17 mouse cellular contexts compared by ENCODE assay signal in genomic region chr19:19848152-19848551, GRCm38 (mm10).
"Had no signal": no experiment of that assay in that cellular context is flagged by ENCODE, and none has a peak within 500 bp of the region (broad histone marks: within the 10 kb centered on the region; RNA-seq: fewer than 3 reads in every experiment).

No protein-coding gene starts in this region.

- H3K4me1 ChIP-seq: midbrain, embryonic 12.5 days; stomach, embryonic 15.5 days had no signal

- H3K4me3 ChIP-seq: left cerebral cortex, adult 2 months; midbrain, embryonic 12.5 days; stomach, embryonic 15.5 days had no signal

- H3K9me3 ChIP-seq: midbrain, embryonic 12.5 days; stomach, embryonic 15.5 days had no signal

- H3K9ac ChIP-seq: liver, embryonic 14.5 days; liver, postnatal 0 days; lung, embryonic 14.5 days; midbrain, embryonic 12.5 days; stomach, embryonic 15.5 days had no signal

- H3K27ac ChIP-seq: kidney, postnatal 0 days; left cerebral cortex, adult 2 months; liver, embryonic 14.5 days; macrophage; midbrain, embryonic 12.5 days; stomach, embryonic 15.5 days had no signal

- H3K27me3 ChIP-seq: midbrain, embryonic 12.5 days; stomach, embryonic 15.5 days had no signal

- DNase-seq: kidney, adult 18-20 months; kidney, adult 9 months; kidney, postnatal 36 days; layer of hippocampus, postnatal 36 days; liver, postnatal 0 days; lung, embryonic 14.5 days; right cerebral cortex, postnatal 25 days; spleen, adult 18-20 months; thymus, postnatal 25 days had no signal

- ATAC-seq: liver, postnatal 0 days; lung, postnatal 0 days; midbrain, embryonic 16.5 days had no signal

- H3K4me2 ChIP-seq: lung, embryonic 14.5 days; midbrain, embryonic 12.5 days; stomach, embryonic 15.5 days had no signal

- H3K36me3 ChIP-seq: midbrain, embryonic 12.5 days; stomach, embryonic 15.5 days had no signal
